Mouse (Mus musculus): ENCODE data around the gene Trdn. TPM values are rescaled to one million over a fixed set of nuclear protein-coding genes. Genes with fewer than 3 reads are reported as not detected.

Trdn gene
- not detected for polyA plus RNA-seq (2017; shearing (Covaris generic))

DNA sequence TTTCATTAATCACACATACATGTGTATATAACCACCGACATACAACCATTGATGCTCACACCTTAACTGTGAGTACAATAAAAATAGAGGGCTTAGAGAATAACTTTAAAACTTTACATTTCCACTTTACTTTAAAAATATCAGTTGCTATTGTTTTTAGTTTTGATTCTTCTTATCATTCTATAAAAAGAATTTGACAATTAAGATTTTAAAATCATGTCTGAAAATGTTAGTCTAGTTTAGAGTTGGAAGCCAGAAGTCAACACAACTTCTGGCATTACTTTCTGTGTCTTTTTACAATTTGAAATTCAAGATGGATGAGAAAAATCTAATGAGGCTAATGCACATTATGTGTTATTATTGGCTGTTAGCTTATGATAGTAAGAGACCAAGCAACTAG is at the start of gene Trdn:
Trdn (plus strand) TSS at position 301 of the 400 bp plus-strand sequence.

Other genes with a start within 250 kb of the Trdn start
- gene Nkain2, start 190.1 kb upstream of the Trdn start, polyA plus RNA-seq (2017; shearing (Covaris generic)) = not detected